In genomic region chr9:67049836-67050235, GRCm38 (mm10) we compare ENCODE assay signal across 8 mouse cellular contexts. TPM values are rescaled to one million over a fixed set of nuclear protein-coding genes. Genes with fewer than 3 reads are reported as not detected.
DNase-seq lines count a peak whose midpoint lies in the region; ATAC-seq and TF ChIP-seq lines count a peak whose summit lies in the region.

No protein-coding gene starts in this region.

- no peak for TF ChIP-seq POLR2A in heart, adult 2 months (IDR thresholded peaks at IDR 0.05; ENCODE audit: insufficient read depth, low read depth, low read length)
- no peak for TF ChIP-seq POLR2A in ES-Bruce4 (IDR thresholded peaks at IDR 0.05; ENCODE audit: insufficient read depth, low read length)

- TF ChIP-seq EP300 in heart, adult 2 months (IDR thresholded peaks at IDR 0.05; ENCODE audit: insufficient read depth, low read depth, low read length), result no peak
- TF ChIP-seq EP300 in ES-Bruce4 (IDR thresholded peaks at IDR 0.05; ENCODE audit: insufficient read depth, low read depth, low read length), result no peak

- ATAC-seq in hindbrain, embryonic 13.5 days (ENCODE audit: low FRiP score), result no peak
- no peak for ATAC-seq in midbrain, embryonic 13.5 days
- no peak for ATAC-seq in megakaryocyte, adult 5-6 weeks (ENCODE audit: poor library complexity, severe bottlenecking)

- peak overlapping the region; percentile 79 for H3K9ac ChIP-seq in heart, adult 2 months (ENCODE audit: low read depth, low read length)
- H3K9ac ChIP-seq in ES-Bruce4 (ENCODE audit: low read depth, poor library complexity, severe bottlenecking), result peak overlapping the region; percentile 61; the same call in 1 of the 2 replicates
- H3K9ac ChIP-seq in hindbrain, embryonic 13.5 days, result no peak overlapping the region
- H3K9ac ChIP-seq in midbrain, embryonic 13.5 days (replicated peaks), result peak overlapping the region; percentile 61; the same call in 1 of the 2 replicates

- peak overlapping the region; percentile 96 for H3K27ac ChIP-seq in heart, adult 2 months
- H3K27ac ChIP-seq in ES-Bruce4 (ENCODE audit: insufficient read depth, low read length), result no peak overlapping the region
- H3K27ac ChIP-seq in hindbrain, embryonic 13.5 days, result no peak overlapping the region
- H3K27ac ChIP-seq in midbrain, embryonic 13.5 days, result no peak overlapping the region

- peak overlapping the region; percentile 91 for H3K4me2 ChIP-seq in hindbrain, embryonic 13.5 days
- H3K4me2 ChIP-seq in midbrain, embryonic 13.5 days (replicated peaks), result peak overlapping the region; percentile 91

- 25% methylated on average over 7 of the region's 7 CpGs for WGBS in heart, adult 2 months
- 16% methylated on average over 7 of the region's 7 CpGs for WGBS in hindbrain, embryonic 13.5 days
- WGBS in midbrain, embryonic 13.5 days, result 16% methylated on average over 7 of the region's 7 CpGs

- peaks cover 2% of the 10 kb centered on the region for H3K36me3 ChIP-seq in heart, adult 2 months (ENCODE audit: control insufficient read depth, insufficient read depth, low read length)
- H3K36me3 ChIP-seq in ES-Bruce4 (ENCODE audit: control insufficient read depth, insufficient read depth, low read length, poor library complexity, severe bottlenecking), result no peaks in the 10 kb centered on the region
- H3K36me3 ChIP-seq in hindbrain, embryonic 13.5 days, result no peaks in the 10 kb centered on the region
- H3K36me3 ChIP-seq in midbrain, embryonic 13.5 days, result no peaks in the 10 kb centered on the region

- intact Hi-C loops in heart, adult 2 months (cut with DNase I), result loop anchor here (2.0 kb wide), 1 partner anchor 107 kb away; no protein-coding TSS in a partner anchor

- H3K27me3 ChIP-seq in heart, adult 2 months (ENCODE audit: control insufficient read depth, insufficient read depth, low read length), result peaks cover 2% of the 10 kb centered on the region; the same call in 1 of the 2 replicates
- H3K27me3 ChIP-seq in ES-Bruce4 (ENCODE audit: control insufficient read depth, insufficient read depth, low read length, poor library complexity, severe bottlenecking), result no peaks in the 10 kb centered on the region; the same call in 1 of the 2 replicates
- H3K27me3 ChIP-seq in hindbrain, embryonic 13.5 days, result peaks cover 69% of the 10 kb centered on the region
- H3K27me3 ChIP-seq in midbrain, embryonic 13.5 days, result peaks cover 69% of the 10 kb centered on the region

- H3K4me1 ChIP-seq in heart, adult 2 months (ENCODE audit: control insufficient read depth, insufficient read depth, low read length), result no peaks in the 10 kb centered on the region
- no peaks in the 10 kb centered on the region for H3K4me1 ChIP-seq in ES-Bruce4 (ENCODE audit: control insufficient read depth, insufficient read depth, low read length)
- peaks cover 30% of the 10 kb centered on the region for H3K4me1 ChIP-seq in hindbrain, embryonic 13.5 days (replicated peaks)
- H3K4me1 ChIP-seq in midbrain, embryonic 13.5 days (replicated peaks), result peaks cover 29% of the 10 kb centered on the region

- no peak for DNase-seq in heart, adult 2 months
- no peak for DNase-seq in heart, adult 11 months
- DNase-seq in adrenal gland, adult 2 months, result no peak
- no peak for DNase-seq in adipocyte (ENCODE audit: low spot score)

- H3K9me3 ChIP-seq in ES-Bruce4 (replicated peaks; ENCODE audit: control insufficient read depth, insufficient read depth, low read length, poor library complexity, severe bottlenecking), result no peaks in the 10 kb centered on the region
- H3K9me3 ChIP-seq in hindbrain, embryonic 13.5 days, result no peaks in the 10 kb centered on the region
- H3K9me3 ChIP-seq in midbrain, embryonic 13.5 days, result no peaks in the 10 kb centered on the region

- peak overlapping the region; percentile 86 for H3K4me3 ChIP-seq in heart, adult 2 months
- peak overlapping the region; percentile 78; the same call in 1 of the 2 replicates for H3K4me3 ChIP-seq in ES-Bruce4 (ENCODE audit: low read depth, low read length)
- H3K4me3 ChIP-seq in hindbrain, embryonic 13.5 days, result peak overlapping the region; percentile 51
- H3K4me3 ChIP-seq in midbrain, embryonic 13.5 days (replicated peaks), result peak overlapping the region; percentile 52

- no peak for TF ChIP-seq CTCF in heart, adult 2 months (IDR thresholded peaks at IDR 0.05)
- TF ChIP-seq CTCF in ES-Bruce4 (IDR thresholded peaks at IDR 0.05; ENCODE audit: low read depth, low read length), result no peak

- 0 out of 2 replicates have a peak, but pooled peaks cover 2% of the 10 kb centered on the region for H3K79me2 ChIP-seq in heart, adult 2 months (replicated peaks; ENCODE audit: control insufficient read depth, insufficient read depth, low read length)

RNA-seq across cellular contexts. Expression of gene Tpm1, which starts 0.6 kb away (rescaled TPM):
- total RNA-seq in heart, adult 2 months (2021), result over 10,000 TPM in 1 of 2 experiments, 1,000 to 10,000 TPM in 1; 9,950 to 10,380 TPM
- 5,659 and 10,700 TPM in 2 replicates for polyA plus RNA-seq in heart, adult 2 months (2012; rRNA removed)
- polyA plus RNA-seq in ES-Bruce4 (2011; ENCODE audit: insufficient read depth, insufficient read length, low read depth, missing spikeins), result 1,516 and 1,556 TPM in 2 replicates
- polyA plus RNA-seq in hindbrain, embryonic 13.5 days (2015; fragmentation: Nextera tagmentation; extraction: Ambion mirVana), result 165 and 182 TPM in 2 replicates
- polyA plus RNA-seq in midbrain, embryonic 13.5 days (2015; fragmentation: Nextera tagmentation; extraction: Ambion mirVana), result 115 and 118 TPM in 2 replicates
- 27.3 and 27.9 TPM in 2 replicates for total RNA-seq in megakaryocyte, adult 5-6 weeks (2015)
- 34.1 and 39.8 TPM in 2 replicates for total RNA-seq in megakaryocyte, adult 5-6 weeks (2017)
- total RNA-seq in adrenal gland, adult 2 months (2021), result 100 to 1,000 TPM; 144 to 271 TPM
- polyA plus RNA-seq in adrenal gland, adult 2 months (2012; rRNA removed), result 30.7 and 42.3 TPM in 2 replicates
